In genomic region chr4:122954680-122955411, GRCm38 (mm10) we compare ENCODE assay signal across 8 mouse cellular contexts. TPM values are rescaled to one million over a fixed set of nuclear protein-coding genes. Genes with fewer than 3 reads are reported as not detected.
DNase-seq lines count a peak whose midpoint lies in the region; ATAC-seq and TF ChIP-seq lines count a peak whose summit lies in the region.

No protein-coding gene starts in this region.

- WGBS in liver, adult 2 months: 53% methylated on average over 5 of the region's 5 CpGs
- WGBS in forebrain, embryonic 14.5 days: 61% methylated on average over 5 of the region's 5 CpGs
- 29% methylated on average over 5 of the region's 5 CpGs for WGBS in liver, embryonic 16.5 days (ENCODE audit: insufficient replicate concordance)
- WGBS in stomach, embryonic 15.5 days: 54% methylated on average over 5 of the region's 5 CpGs

- H3K9me3 ChIP-seq in forebrain, embryonic 14.5 days (replicated peaks; ENCODE audit: control insufficient read depth, low read length): no peaks in the 10 kb centered on the region
- H3K9me3 ChIP-seq in liver, embryonic 16.5 days (replicated peaks; ENCODE audit: control insufficient read depth, low read length): no peaks in the 10 kb centered on the region
- H3K9me3 ChIP-seq in stomach, embryonic 15.5 days: no peaks in the 10 kb centered on the region

- peak overlapping the region; percentile 15; the same call in 1 of the 2 replicates for H3K4me3 ChIP-seq in liver, adult 2 months (ENCODE audit: insufficient read depth, low read depth, low read length)
- peak overlapping the region; percentile 8 for H3K4me3 ChIP-seq in forebrain, embryonic 14.5 days (ENCODE audit: low read depth, low read length)
- no peak overlapping the region for H3K4me3 ChIP-seq in liver, embryonic 16.5 days (ENCODE audit: low read depth, low read length)
- H3K4me3 ChIP-seq in stomach, embryonic 15.5 days (replicated peaks): peak overlapping the region; percentile 12; the same call in 1 of the 2 replicates

- no peak for DNase-seq in liver, adult 2 months (ENCODE audit: extremely low read depth, low read depth, low spot score)
- no peak for DNase-seq in liver
- no peak for DNase-seq in forebrain, embryonic 14.5 days (ENCODE audit: low spot score)
- DNase-seq in cerebellum, postnatal 25 days: no peak
- DNase-seq in gastrocnemius, postnatal 4 days (ENCODE audit: low spot score in 2 of 2): no peak

- peak overlapping the region; percentile 47 for H3K4me2 ChIP-seq in forebrain, embryonic 14.5 days (ENCODE audit: low read length)
- H3K4me2 ChIP-seq in liver, embryonic 16.5 days (ENCODE audit: low read depth, low read length): peak overlapping the region; percentile 39
- H3K4me2 ChIP-seq in stomach, embryonic 15.5 days: peak overlapping the region; percentile 44

- no peaks in the 10 kb centered on the region for H3K79me2 ChIP-seq in liver, adult 2 months (ENCODE audit: control insufficient read depth, insufficient read depth, low read length)

- no peaks in the 10 kb centered on the region for H3K27me3 ChIP-seq in liver, adult 2 months (ENCODE audit: control insufficient read depth, insufficient read depth, low read length)
- no peaks in the 10 kb centered on the region for H3K27me3 ChIP-seq in forebrain, embryonic 14.5 days (replicated peaks; ENCODE audit: control insufficient read depth, insufficient read depth, low read length)
- H3K27me3 ChIP-seq in liver, embryonic 16.5 days (ENCODE audit: control insufficient read depth, insufficient read depth, low read depth, low read length): peaks cover 15% of the 10 kb centered on the region
- H3K27me3 ChIP-seq in stomach, embryonic 15.5 days (replicated peaks): no peaks in the 10 kb centered on the region

- peaks cover 41% of the 10 kb centered on the region for H3K36me3 ChIP-seq in liver, adult 2 months (ENCODE audit: control insufficient read depth, insufficient read depth, low read length)
- peaks cover 35% of the 10 kb centered on the region for H3K36me3 ChIP-seq in forebrain, embryonic 14.5 days (ENCODE audit: control insufficient read depth, insufficient read depth, low read length)
- H3K36me3 ChIP-seq in liver, embryonic 16.5 days (ENCODE audit: control insufficient read depth, insufficient read depth): no peaks in the 10 kb centered on the region
- no peaks in the 10 kb centered on the region for H3K36me3 ChIP-seq in stomach, embryonic 15.5 days

- peak overlapping the region; percentile 79 for H3K27ac ChIP-seq in liver, adult 2 months (replicated peaks; ENCODE audit: insufficient read depth, low read depth, low read length)
- peak overlapping the region; percentile 87 for H3K27ac ChIP-seq in forebrain, embryonic 14.5 days (ENCODE audit: low read depth, low read length)
- H3K27ac ChIP-seq in liver, embryonic 16.5 days (ENCODE audit: low read length): no peak overlapping the region
- peak overlapping the region; percentile 80 for H3K27ac ChIP-seq in stomach, embryonic 15.5 days

- TF ChIP-seq CTCF in liver, adult 2 months (IDR thresholded peaks at IDR 0.05; ENCODE audit: low read depth, low read length): no peak

- no peak for TF ChIP-seq POLR2A in liver, adult 2 months (IDR thresholded peaks at IDR 0.05; ENCODE audit: extremely low read depth, insufficient read depth, low read length)

- H3K4me1 ChIP-seq in liver, adult 2 months (ENCODE audit: control insufficient read depth, insufficient read depth, low read length): peaks cover 13% of the 10 kb centered on the region
- peaks cover 29% of the 10 kb centered on the region for H3K4me1 ChIP-seq in forebrain, embryonic 14.5 days (ENCODE audit: control insufficient read depth, insufficient read depth, low read length)
- peaks cover 12% of the 10 kb centered on the region for H3K4me1 ChIP-seq in liver, embryonic 16.5 days (ENCODE audit: control insufficient read depth, low read depth, low read length)
- H3K4me1 ChIP-seq in stomach, embryonic 15.5 days: peaks cover 15% of the 10 kb centered on the region

- no peak for ATAC-seq in forebrain, embryonic 14.5 days
- ATAC-seq in liver, embryonic 16.5 days (ENCODE audit: low read depth): peak; percentile 14
- ATAC-seq in stomach, embryonic 15.5 days (ENCODE audit: insufficient read depth, low FRiP score, low read depth): peak; percentile 45; the same call in 1 of the 2 replicates
- ATAC-seq in megakaryocyte-erythroid progenitor cell, adult 5-6 weeks (replicated peaks; ENCODE audit: low FRiP score, low TSS enrichment, poor library complexity, severe bottlenecking): no peak; the same call in 1 of the 2 replicates

- peak overlapping the region; percentile 68 for H3K9ac ChIP-seq in liver, adult 2 months (ENCODE audit: low read depth, low read length)
- H3K9ac ChIP-seq in forebrain, embryonic 14.5 days (ENCODE audit: low read length): peak overlapping the region; percentile 49
- H3K9ac ChIP-seq in liver, embryonic 16.5 days (ENCODE audit: low read depth, low read length): no peak overlapping the region
- no peak overlapping the region for H3K9ac ChIP-seq in stomach, embryonic 15.5 days

RNA-seq across cellular contexts. Expression of gene Mfsd2a, which starts 6.1 kb away (rescaled TPM):
- total RNA-seq in liver, adult 2 months (2014; rRNA removed): 40.6 and 44.0 TPM in 2 replicates
- polyA plus RNA-seq in liver, adult 2 months (2012; rRNA removed): 32.8 and 62.5 TPM in 2 replicates
- 31.3 and 36.8 TPM in 2 replicates for polyA plus RNA-seq in forebrain, embryonic 14.5 days (2014; fragmentation: Nextera tagmentation; extraction: Ambion mirVana)
- polyA plus RNA-seq in liver, embryonic 16.5 days (2015; fragmentation: Nextera tagmentation; extraction: Ambion mirVana): 0.08 TPM in 1 of 2 replicates, not detected in the other
- 2.7 and 4.1 TPM in 2 replicates for polyA plus RNA-seq in stomach, embryonic 15.5 days (2015; fragmentation: Nextera tagmentation; extraction: Ambion mirVana)
- not detected in 2 replicates for total RNA-seq in megakaryocyte-erythroid progenitor cell, adult 5-6 weeks (2014; fragmentation: Nextera tagmentation)
- not detected in 2 replicates for total RNA-seq in megakaryocyte-erythroid progenitor cell, adult 5-6 weeks (2017)
- total RNA-seq in gastrocnemius, postnatal 4 days (2021): 1 to 10 TPM in 1 of 2 experiments, under 1 TPM in 1; 0.75 to 1.1 TPM

RNA-seq across cellular contexts. Expression of gene Mycl, which starts 40.6 kb away (rescaled TPM):
- total RNA-seq in liver, adult 2 months (2014; rRNA removed): 7.0 and 7.6 TPM in 2 replicates
- polyA plus RNA-seq in liver, adult 2 months (2012; rRNA removed): 3.3 and 3.6 TPM in 2 replicates
- 70.5 and 77.4 TPM in 2 replicates for polyA plus RNA-seq in forebrain, embryonic 14.5 days (2014; fragmentation: Nextera tagmentation; extraction: Ambion mirVana)
- 0.65 and 0.92 TPM in 2 replicates for polyA plus RNA-seq in liver, embryonic 16.5 days (2015; fragmentation: Nextera tagmentation; extraction: Ambion mirVana)
- polyA plus RNA-seq in stomach, embryonic 15.5 days (2015; fragmentation: Nextera tagmentation; extraction: Ambion mirVana): 20.6 and 21.3 TPM in 2 replicates
- not detected in 2 replicates for total RNA-seq in megakaryocyte-erythroid progenitor cell, adult 5-6 weeks (2014; fragmentation: Nextera tagmentation)
- total RNA-seq in megakaryocyte-erythroid progenitor cell, adult 5-6 weeks (2017): 0.50 and 5.4 TPM in 2 replicates
- 10 to 100 TPM in 1 of 2 experiments, 1 to 10 TPM in 1; 8.9 to 10.8 TPM for total RNA-seq in gastrocnemius, postnatal 4 days (2021)

Comparison
In these comparisons a context has a peak if more than half of its experiments do, and no peak if none do; other contexts are left out.
1. H3K9ac ChIP-seq: peak in liver, adult 2 months (single experiment) and forebrain, embryonic 14.5 days (single experiment); none in liver, embryonic 16.5 days (single experiment) and stomach, embryonic 15.5 days (single experiment).
2. ATAC-seq: peak in liver, embryonic 16.5 days (single experiment) and stomach, embryonic 15.5 days (single experiment); none in forebrain, embryonic 14.5 days (single experiment) and megakaryocyte-erythroid progenitor cell, adult 5-6 weeks (single experiment).
3. Peak in every context shown above with its lines, with median percentiles within 50 percentile points of each other: H3K4me2 ChIP-seq.